Mouse (Mus musculus): Measurements from ENCODE around the gene Eif4e3. TPM values are rescaled to one million over a fixed set of nuclear protein-coding genes. Genes with fewer than 3 reads are reported as not detected.

Eif4e3 gene
- total RNA-seq (2021), result 10 to 100 TPM; 28.1 to 30.6 TPM
- long read RNA-seq, experiment 1, transcript Eif4e3-201 (7 exons, 2,515 nt), result major isoform, 50 of 52 reads
- long read RNA-seq, experiment 1, partial matches to known transcripts, result 0 of 52 reads
- long read RNA-seq, experiment 1, other reads (novel, unspliced or antisense), result 2 of 52 reads
- long read RNA-seq, experiment 2, transcript Eif4e3-201 (7 exons, 2,515 nt), result major isoform, 26 of 29 reads
- long read RNA-seq, experiment 2, partial matches to known transcripts, result 0 of 29 reads
- long read RNA-seq, experiment 2, other reads (novel, unspliced or antisense), result 3 of 29 reads

DNA sequence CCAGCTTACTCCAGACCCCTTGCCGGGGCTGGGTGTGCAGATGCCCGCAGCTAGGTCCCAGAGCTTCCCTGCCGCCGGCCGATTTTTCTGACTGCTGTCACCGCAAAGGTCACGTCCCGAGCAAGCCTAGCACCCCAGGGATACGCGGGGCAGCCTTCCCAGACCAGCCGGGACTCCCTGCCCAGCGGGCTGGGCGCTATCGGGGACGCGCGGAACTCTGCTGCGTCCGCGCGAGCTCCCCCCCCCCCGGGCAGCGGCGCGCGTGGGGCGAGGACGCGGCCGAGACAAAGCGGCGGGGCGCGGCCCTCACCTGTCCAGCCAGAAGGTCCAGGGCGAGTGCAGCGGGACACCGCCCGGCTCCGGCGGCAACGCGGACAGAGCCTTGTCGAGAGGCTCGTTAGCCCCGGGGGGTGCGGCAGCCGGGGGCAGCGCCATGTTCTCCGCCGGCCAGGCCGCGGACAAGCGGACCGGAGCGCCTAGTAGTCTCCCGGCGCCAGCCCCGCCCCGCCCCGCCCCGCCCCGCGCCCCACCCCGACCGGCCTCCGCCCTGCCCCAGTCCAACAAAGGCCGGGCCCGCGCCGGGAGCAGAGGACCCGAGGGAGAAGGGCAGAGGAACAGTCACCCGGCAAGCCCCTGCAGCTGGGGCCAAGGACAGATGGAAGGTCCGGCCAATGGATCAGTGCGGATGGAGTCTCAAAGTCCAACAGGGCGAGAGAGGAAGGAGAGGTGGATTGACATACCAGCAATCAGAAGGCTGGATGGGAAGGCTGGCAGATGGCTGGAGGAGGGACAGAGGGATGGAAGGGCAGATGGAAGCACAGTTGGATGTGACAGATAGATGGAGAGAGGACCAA is at the start of gene Eif4e3, which contains the start of gene Gm20696:
Eif4e3 (minus strand) TSS at position 454 of the 854 bp plus-strand sequence.
Gm20696 (minus strand) TSS at position 480 of the 854 bp plus-strand sequence.
- peak; percentile 59 to 78 for DNase-seq

DNA sequence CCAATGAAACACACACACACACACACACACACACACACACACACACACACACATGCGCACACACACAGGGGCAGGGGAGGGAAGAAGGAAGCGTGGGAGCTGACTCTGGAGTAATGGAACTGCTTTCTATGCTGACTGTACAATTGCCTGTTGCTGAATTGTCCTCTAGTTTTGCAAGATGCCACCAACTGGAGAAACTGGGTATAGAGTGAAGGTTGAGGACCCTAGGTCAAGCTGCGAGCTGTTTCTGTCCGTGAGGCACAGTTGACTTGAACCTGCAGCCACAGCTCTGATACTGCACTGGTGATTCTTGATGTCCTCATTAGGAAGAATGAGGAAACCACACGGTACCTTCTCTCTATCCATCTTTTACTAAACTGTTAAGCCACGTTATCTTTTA is 49.3 kb upstream of the Eif4e3 start:
- no peak for DNase-seq

DNA sequence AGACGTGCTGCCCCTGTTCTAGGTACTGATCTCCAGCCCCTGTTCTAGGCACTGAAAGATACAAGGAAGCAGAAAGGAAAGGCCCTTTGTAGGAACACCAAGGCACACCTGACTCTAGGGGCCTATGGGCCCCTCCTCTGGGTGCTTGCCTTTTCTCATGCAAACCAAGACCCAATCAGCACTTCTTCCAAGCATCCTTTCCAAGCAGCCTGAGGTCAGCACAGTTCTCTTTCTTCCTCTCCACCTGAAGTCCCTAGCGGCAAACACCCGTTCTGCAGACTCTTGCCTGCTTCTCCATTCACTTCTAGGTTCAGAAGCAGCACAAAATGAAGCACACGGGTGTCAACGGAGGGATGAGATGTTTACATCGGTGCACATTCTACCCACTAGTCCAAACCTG is 48.6 kb upstream of the Eif4e3 start:
- no peak for DNase-seq

DNA sequence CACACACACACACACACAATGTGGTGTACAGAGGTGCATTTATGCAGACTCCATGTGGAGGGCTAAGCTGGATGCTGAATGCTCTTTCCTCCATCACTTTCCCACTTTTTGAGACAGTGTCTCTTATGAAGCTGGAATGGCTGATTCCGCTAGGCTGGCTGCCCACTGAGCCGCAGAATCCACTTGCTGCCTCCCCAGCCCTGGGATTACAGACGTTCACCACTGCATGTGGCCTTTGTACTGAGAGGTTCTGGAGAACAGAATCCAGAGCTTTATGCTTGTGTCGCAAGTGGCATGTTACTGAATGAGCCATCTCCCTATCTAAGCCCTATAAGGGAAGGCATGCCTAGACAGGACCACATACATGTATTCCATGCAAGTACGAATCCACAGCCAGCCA is 46.7 kb upstream of the Eif4e3 start:
- no peak for DNase-seq

DNA sequence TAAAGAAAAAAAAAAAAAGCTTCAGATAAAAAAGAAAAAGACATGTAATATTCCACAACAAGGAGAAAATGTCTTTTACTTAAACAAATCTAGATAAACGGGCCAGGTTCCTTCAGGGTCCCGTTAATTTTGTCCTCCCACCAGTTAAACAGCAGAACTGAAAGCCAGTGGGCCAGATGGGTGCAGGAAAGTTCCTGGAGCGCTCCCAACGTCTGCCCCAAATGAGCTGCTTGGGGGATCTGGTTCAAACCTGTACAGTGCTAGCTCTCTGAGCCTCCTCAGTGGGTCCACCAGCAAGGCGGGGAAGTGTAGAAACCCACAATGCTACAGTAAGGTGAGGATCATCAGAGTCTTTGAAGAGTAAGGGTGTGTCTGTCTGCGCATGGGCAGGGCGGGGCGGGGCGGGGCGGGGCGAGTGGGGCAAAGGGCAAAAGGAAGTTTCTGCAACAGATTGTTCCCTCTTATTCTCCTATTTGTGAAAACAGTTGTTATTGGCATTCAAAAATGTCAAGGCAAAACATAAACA is 45.1 kb upstream of the Eif4e3 start:
- no peak for DNase-seq

DNA sequence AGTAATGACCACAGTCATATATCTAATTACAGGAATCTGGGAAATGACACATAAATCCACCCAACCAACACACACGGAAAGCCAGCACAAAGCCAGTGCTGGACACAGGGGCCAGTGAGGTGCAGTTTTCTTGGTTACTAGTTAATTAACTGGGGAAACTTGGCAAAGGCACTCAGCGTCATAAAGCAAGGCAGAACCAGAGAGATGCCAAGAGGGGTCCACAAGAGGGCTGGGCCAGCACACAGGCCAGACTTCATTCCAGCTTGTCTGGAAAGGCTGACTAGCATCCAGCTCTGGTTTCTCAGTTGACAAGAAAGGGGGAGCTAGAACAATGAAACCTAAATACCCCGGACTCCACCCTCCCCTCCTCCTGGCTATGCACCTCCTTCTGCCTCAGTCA is 33.9 kb upstream of the Eif4e3 start:
- DNase-seq, result no peak

DNA sequence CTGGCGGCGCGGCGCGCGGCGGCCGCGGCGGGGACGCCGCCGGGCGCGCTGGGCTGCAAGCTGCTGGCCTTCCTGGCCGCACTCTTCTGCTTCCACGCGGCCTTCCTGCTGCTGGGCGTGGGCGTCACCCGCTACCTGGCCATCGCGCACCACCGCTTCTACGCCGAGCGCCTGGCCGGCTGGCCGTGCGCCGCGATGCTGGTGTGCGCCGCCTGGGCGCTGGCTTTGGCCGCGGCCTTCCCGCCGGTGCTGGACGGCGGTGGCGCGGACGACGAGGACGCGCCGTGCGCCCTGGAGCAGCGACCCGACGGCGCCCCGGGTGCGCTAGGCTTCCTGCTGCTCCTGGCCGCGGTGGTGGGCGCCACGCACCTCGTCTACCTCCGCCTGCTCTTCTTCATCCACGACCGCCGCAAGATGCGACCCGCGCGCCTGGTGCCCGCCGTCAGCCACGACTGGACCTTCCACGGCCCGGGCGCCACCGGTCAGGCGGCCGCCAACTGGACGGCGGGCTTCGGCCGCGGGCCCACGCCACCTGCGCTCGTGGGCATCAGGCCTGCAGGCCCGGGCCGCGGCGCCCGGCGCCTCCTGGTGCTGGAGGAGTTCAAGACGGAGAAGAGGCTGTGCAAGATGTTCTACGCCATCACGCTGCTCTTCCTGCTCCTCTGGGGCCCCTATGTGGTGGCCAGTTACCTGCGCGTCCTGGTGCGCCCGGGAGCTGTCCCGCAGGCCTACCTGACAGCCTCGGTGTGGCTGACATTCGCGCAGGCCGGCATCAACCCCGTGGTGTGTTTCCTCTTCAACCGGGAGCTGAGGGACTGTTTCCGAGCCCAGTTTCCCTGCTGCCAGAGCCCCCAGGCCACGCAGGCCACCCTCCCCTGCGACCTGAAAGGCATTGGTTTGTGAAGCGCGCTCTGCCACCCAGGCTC is 26.6 kb upstream of the Eif4e3 start:
- peak; percentile 17 to 26 for DNase-seq

DNA sequence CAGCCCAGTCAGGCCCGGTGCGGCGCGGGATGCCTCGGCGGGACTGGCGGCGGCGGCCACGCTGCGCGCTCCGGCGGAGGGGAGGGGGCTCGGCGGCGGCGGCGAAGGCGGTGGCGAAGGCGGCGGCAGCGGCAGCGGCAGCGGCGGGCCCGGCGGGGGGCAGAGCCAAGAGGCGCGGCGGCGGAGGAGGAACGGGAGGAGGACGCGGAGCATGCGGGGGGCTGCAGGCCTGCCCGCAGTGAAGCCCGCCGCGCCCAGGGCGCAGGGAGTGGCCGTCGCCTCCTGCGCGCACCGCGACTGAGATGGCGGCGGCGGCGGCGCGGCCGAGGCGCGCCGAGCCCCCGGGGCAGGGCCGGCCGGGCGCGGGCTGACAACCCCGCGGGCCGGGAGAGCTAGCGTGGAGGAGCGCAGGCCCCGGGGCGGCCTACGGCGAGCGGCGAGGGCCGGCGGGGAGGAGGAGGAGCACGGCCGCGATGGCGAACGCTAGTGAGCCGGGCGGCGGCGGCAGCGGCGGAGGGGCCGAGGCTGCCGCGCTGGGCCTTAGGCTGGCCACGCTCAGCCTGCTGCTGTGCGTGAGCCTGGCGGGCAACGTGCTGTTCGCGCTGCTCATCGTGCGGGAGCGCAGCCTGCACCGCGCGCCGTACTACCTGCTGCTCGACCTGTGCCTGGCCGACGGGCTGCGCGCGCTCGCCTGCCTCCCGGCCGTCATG is 25.8 kb upstream of the Eif4e3 start, which contains the start of gene Gpr27:
Gpr27 (plus strand) TSS at position 474 of the 710 bp plus-strand sequence.
- peak; percentile 12 to 46 for DNase-seq

DNA sequence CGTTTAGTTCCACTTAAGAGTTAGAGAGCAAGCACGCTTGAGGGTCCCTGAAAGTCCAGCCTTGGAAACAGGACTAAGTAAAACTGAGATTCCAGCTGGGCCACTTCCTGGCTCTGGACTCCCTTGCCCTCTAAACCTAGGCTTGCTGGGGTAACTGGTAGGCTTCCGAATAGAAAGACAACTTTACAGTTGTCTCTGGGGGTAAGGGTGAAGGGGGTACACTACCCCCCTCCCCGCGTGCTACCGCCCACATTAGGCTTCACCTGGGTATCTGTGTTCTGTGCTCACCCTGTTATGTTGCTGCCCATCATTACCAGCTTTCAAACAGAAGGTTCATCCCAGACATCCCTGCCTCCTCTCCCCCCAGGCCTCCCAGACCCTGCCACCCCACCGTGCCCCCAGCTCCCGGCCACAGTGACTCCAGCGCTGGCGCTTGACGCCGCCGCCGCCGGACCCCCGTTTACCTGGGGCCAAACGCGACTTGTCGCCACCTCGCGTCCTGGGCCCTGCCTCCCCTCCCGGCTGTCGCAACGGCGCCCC is 25.2 kb upstream of the Eif4e3 start:
- no peak for DNase-seq

DNA sequence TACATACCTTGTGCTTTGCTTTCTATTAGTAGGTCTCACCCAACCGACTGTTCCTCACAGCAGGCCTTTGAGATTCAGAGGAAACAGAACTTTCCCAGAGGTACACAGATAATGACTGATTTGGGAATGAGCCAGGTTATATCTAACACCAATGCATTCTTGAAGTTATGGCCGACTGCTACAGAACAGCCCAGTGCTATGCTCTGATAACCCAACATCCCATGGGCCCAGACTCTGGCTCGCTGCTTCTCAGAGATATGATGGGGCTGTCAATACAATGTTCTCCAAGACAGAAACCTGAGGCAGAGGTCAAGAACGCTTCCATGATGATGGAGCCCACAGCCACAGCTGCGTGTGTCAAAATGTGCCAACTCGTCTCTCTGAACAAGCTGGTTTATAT is 21.9 kb upstream of the Eif4e3 start:
- DNase-seq, result no peak

DNA sequence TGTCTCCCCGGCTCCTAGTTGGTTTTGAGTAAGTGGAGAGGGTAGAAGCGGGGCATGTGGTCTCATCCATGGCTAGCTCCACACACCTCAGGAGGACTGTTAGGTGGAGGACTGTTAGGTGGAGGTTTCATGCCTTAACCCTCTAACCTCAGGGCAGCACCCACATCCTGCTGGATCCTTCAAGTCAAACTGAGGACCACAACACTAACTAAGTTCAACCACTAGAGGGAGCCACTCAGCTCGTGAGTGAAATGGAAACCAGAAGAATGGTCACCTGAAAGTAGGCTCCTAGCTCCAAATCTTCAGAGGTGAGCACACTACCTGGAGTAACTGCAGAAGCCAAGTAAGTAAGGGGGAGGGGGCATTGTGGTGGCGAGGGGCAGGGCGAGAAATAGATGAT is 18.3 kb upstream of the Eif4e3 start:
- DNase-seq, result no peak

DNA sequence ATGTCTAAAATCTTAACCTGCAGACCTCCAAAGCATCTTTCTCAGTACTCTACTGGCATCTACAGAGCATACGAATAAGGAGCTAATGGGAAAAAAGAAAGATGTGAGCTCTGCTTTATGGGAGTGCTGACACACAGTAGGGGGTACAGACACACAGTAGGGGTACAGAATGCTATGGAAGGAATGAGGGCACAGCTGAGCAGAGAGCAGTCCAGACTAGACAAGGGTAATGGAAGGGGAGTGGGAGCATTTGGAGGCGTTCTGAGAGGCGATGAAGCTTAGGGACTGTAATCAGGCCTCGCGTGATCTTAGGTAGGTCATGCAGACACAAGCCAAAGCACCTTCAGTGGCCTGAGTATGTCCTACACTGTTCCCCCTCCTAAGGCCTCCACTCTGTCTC is 17.4 kb upstream of the Eif4e3 start:
- DNase-seq, result no peak

DNA sequence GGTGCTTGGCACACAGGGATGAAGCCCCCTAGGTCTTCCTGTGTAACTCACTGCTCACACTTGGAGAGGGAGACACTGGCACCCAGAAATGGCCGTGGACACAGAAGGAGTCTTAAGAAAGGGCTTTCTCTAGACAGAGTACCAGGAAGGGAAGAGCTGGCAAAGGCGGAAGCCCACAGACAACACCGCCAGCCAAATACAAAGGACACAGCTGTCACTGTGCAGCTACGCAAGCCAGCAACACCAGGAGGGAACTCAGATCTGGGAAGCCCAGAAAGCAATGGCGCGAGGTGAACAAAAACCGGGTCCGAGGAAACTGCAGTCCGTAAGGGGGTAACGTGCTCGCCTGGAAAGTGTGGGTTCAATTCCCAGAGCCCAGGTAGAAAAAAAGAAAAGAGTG is 11.5 kb upstream of the Eif4e3 start:
- no peak for DNase-seq

DNA sequence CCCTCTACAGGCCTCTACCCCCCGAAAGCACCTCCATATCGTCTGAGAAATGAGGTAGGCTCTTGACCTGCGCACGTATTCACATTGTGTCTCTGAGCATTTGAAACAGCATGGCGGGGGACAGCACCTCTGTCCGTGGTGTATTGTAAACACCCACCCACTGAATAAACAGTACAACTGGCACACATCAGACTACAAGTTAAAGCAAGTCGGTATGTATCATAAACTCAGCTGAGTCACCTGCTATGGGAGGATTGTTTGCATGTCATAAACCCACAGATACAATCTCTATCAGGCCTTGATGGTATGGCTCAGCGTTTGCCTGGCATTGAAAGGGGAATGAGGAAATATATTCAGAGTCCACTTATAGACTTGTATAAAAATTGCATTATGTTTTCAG is 10.8 kb upstream of the Eif4e3 start:
- DNase-seq, result no peak

DNA sequence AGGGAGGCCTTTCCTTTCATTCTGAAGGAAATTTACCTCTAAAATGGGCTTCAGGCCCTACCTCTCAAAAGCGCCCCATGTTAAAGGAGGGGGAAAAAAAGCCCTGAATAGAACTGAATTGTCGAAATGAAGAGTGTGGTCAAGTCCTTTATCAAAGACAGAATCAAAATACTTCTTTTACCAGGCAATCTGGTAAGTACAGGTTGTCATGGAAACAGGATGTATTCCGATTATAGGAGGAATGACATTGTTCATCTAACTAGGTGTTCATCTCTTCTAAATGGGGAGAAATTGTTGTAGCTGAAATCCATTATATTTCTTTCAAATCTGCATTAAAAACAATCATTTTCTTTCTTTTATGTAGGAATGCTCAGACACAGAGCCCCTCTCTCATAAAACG is 7.9 kb upstream of the Eif4e3 start:
- no peak for DNase-seq

DNA sequence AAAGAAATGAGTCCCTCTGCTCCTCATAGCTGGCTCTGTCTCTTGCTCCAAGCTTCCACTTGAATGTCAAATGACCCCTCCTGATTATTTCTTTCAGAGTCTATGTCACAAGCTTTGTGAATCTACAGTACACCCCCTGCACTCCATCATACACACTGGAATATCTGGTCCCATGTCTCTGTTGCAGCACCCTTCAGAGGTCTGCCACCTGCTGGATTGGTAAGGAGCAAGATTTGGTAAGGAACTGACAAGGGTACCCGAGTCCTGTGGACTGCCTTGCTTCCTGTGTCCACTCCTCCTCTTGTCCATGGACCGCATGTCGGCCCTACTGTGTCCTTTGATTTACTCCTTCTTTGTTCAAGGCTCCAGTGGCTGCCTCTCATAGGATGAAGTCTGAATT is 5.2 kb upstream of the Eif4e3 start:
- no peak for DNase-seq

DNA sequence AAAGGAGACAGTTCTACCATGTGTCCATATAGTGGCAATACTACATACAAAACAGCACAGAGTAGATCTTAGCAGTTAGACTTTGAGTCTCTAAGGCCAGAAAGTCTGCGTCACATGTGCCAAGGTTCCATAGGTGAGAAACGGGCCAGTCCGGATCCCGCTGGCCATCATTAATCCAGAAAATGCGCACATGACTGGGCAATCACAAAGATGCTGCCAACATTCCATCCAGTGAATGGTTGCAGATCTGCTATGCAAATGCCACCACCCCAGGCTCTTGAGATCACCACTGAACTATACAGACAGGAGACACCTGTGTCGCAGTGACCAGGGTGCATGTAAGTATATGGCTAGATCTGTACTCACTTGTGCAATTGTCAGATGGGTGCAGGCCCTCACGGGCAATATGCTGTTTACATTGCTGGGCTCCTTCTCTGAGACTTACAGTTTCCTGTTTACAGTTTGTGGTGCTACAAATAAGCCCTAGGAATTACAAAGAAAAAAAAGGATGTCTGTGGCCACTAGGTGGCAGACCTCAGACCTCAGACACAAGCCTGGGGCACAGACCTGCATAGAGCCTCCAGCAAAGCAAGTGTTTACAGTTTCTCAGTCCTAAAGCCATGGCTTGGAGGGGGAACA is 4.0 kb upstream of the Eif4e3 start:
- peak; percentile 37 to 63 for DNase-seq

DNA sequence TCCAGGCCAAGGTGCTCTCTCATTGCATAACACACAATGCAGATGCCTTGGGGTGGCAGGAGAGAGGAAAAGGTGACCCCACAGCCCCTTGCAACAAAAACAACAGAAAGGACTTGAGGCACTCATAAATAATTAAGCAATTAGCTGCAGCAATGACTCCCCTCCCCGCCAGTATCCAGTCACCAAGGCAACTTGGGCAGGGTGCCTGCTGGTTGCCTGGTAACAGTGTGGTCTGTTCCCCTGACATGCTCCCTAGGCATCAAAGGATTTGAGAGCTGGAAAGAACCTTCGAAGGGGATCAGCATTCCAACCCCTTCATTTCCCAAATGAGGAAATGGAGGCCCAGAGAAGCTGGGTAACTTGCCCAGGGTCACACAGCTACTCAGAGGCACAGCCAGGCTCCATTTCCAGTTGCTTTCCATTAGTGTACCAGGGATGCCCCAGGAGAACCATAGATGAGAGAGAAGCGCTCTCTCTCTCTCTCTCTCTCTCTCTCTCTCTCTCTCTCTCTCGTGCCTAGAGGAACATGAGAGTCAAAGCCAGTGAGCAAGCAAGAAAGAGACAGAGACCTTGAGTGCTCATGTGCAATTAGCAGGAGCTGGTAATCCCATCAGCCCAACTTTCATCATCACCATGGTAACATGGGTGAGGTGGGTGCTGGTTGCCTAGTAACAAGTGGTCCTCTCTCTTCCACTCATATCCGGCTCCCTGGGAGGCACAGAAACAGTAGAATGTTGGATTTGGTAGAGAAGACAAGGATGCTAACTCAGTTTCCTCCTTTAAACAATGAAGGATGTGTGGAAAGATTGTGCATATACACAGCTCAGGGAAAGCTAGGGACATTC is 3.1 kb upstream of the Eif4e3 start:
- no peak for DNase-seq

DNA sequence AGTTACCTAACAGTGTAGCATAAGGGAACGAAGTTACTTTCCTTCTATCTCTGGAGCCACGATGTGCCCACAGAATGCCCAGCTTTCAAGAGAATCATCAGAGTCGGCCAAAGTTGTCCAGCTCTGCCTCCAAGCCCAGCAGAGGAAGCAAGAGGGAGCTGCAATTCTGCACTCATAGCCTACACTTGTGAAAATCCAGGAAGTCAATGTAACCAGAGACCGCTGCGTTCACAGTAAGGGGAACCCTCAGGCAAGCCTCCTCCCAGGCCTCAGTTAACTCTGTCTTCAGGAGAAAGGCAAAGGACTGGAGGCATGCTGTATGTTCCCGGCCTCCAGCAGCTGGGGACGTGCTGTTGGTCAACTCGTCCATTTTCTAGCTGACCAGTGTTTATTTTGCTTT is 719 bp upstream of the Eif4e3 start:
- DNase-seq, result no peak

Measured in adrenal gland, postnatal 36 days (tissue).